Mouse (Mus musculus) urinary bladder, postnatal 4 days (tissue): ENCODE data around the gene Lrrc61.

Experiments
- DNase-seq, 2 experiments: peaks; one replicate each; pipeline ENCODE4 v3.0.0; 2021 to 2022; ENCODE audit warnings: low spot score in 2 of 2

The Lrrc61 gene

GRCm38 (mm10) chr6:48591871-48592270 is 37.3 kb downstream of the Lrrc61 start:
- no peak for DNase-seq

GRCm38 (mm10) chr6:48593158-48594042 is 38.8 kb downstream of the Lrrc61 start, which contains the start of the genes Repin1 and Gm44965:
Gene Repin1 (plus strand): TSS chr6:48593883.
Gene Gm44965 (plus strand): TSS chr6:48593941.
- DNase-seq = peak; percentile 92 to 94

- peak in 1 of 2 experiments; percentile 38 for DNase-seq
Observed at GRCm38 (mm10) chr6:48594043-48594738, 39.6 kb downstream of the Lrrc61 start.

GRCm38 (mm10) chr6:48595278-48595677 is 40.7 kb downstream of the Lrrc61 start:
- DNase-seq = no peak

GRCm38 (mm10) chr6:48596545-48597232 is 42.1 kb downstream of the Lrrc61 start:
- no peak for DNase-seq

- no peak for DNase-seq
Observed at GRCm38 (mm10) chr6:48597233-48597625, 42.6 kb downstream of the Lrrc61 start.

GRCm38 (mm10) chr6:48600594-48600993 is 46.0 kb downstream of the Lrrc61 start:
- DNase-seq = no peak

GRCm38 (mm10) chr6:48601271-48602079 is 46.9 kb downstream of the Lrrc61 start, which contains the start of gene Zfp775:
Gene Zfp775 (plus strand): TSS chr6:48602063.
- peak; percentile 95 to 96 for DNase-seq

- peak in 1 of 2 experiments; percentile 22 for DNase-seq
Observed at GRCm38 (mm10) chr6:48602080-48602741, 47.6 kb downstream of the Lrrc61 start.

- DNase-seq = no peak
Observed at GRCm38 (mm10) chr6:48608124-48608523, 53.5 kb downstream of the Lrrc61 start.

GRCm38 (mm10) chr6:48609512-48609911 is 54.9 kb downstream of the Lrrc61 start:
- DNase-seq = no peak

- no peak for DNase-seq
Observed at GRCm38 (mm10) chr6:48610657-48611056, 56.1 kb downstream of the Lrrc61 start.

GRCm38 (mm10) chr6:48613464-48613863 is 58.9 kb downstream of the Lrrc61 start:
- no peak for DNase-seq

GRCm38 (mm10) chr6:48614756-48615155 is 60.2 kb downstream of the Lrrc61 start:
- no peak for DNase-seq

- DNase-seq = no peak
Observed at GRCm38 (mm10) chr6:48620031-48620430, 65.4 kb downstream of the Lrrc61 start.
